Mouse (Mus musculus) intestine, embryonic 16.5 days (tissue): ENCODE data around the gene Rimklb. TPM values are rescaled to one million over a fixed set of nuclear protein-coding genes. Genes with fewer than 3 reads are reported as not detected.
"Not testable (repeated sequence)": the region's sequence is repeated elsewhere in the genome, so short reads cannot be mapped to it uniquely, and the experiment has no call there.

Experiments
- ATAC-seq: fragments of 200-750 bp; cut with Nextera tagmentation; 2 replicates; pipeline ENCODE4 v1.8.0; 2017; ENCODE audit warnings: moderate TSS enrichment, moderate library complexity
- H3K27ac ChIP-seq: fragments of 300-500 bp; sonication (generic); 2 replicates; pipeline ENCODE4 v1.5.1; 2014; ENCODE audit warnings: mild to moderate bottlenecking, low read length
- H3K27me3 ChIP-seq: fragments of 300-500 bp; sonication (generic); replicated peaks from 2 replicates; pipeline ENCODE4 v1.6.1; 2014; ENCODE audit warnings: low read length, control low read depth, mixed read lengths; ENCODE audit not compliant: control insufficient read depth, insufficient read depth
- H3K36me3 ChIP-seq: fragments of 300-500 bp; sonication (generic); 2 replicates; pipeline ENCODE4 v1.6.1; 2014; ENCODE audit warnings: low read length, control low read depth; ENCODE audit not compliant: control insufficient read depth, insufficient read depth
- H3K4me1 ChIP-seq: fragments of 300-500 bp; sonication (generic); 2 replicates; pipeline ENCODE4 v1.6.1; 2014; ENCODE audit warnings: low read length, control low read depth, mixed read lengths; ENCODE audit not compliant: control insufficient read depth, insufficient read depth
- H3K4me2 ChIP-seq: fragments of 300-500 bp; sonication (generic); 2 replicates; pipeline ENCODE4 v1.6.1; 2014; ENCODE audit warnings: low read depth, low read length, control low read depth
- H3K4me3 ChIP-seq: fragments of 300-500 bp; sonication (generic); 2 replicates; pipeline ENCODE4 v1.5.1; 2014; ENCODE audit warnings: mild to moderate bottlenecking, low read length
- H3K9ac ChIP-seq: fragments of 300-500 bp; sonication (generic); 2 replicates; pipeline ENCODE4 v1.6.1; 2014; ENCODE audit warnings: low read depth, low read length
- H3K9me3 ChIP-seq: fragments of 300-500 bp; sonication (generic); 2 replicates; pipeline ENCODE4 v1.6.1; 2016; ENCODE audit warnings: low read length, control low read depth; ENCODE audit not compliant: control insufficient read depth
- WGBS: fragments of 180-500 bp; shearing (Covaris S2); extraction: QIAGEN DNeasy Blood & Tissue Kit; methylation state at CpG from one replicate; pipeline ENCODE4 v1.1.7; 2014; 5-methylcytosine and 5-hydroxymethylcytosine counted together
- polyA plus RNA-seq: library from polyadenylated mRNA; unstranded; fragments of >200 nt; fragmentation: Nextera tagmentation; extraction: Ambion mirVana; gene quantifications from 2 replicates; pipeline ENCODE4 v1.2.1, GENCODE M21; 2015

Gene Rimklb
- polyA plus RNA-seq, 1 experiment from 2014 or later: 3.5 TPM

GRCm38 (mm10) chr6:122531466-122532174 lies 33.1 kb upstream of the Rimklb start:
- Histone ChIP-seq H3K4me1 (no peaks in the 10 kb centered on the region), H3K27ac (no peak overlapping the region), H3K4me3 (no peak overlapping the region), H3K9me3 (no peaks in the 10 kb centered on the region), H3K9ac (no peak overlapping the region), H3K27me3 (no peaks in the 10 kb centered on the region), H3K4me2 (no peak overlapping the region), H3K36me3 (no peaks in the 10 kb centered on the region)
- ATAC-seq: no peak
- 66% methylated on average over 8 of the region's 8 CpGs for WGBS

GRCm38 (mm10) chr6:122528136-122528535 lies 29.6 kb upstream of the Rimklb start:
- no peak overlapping the region for H3K27ac ChIP-seq
- 72% methylated on average over 11 of the region's 11 CpGs for WGBS
- no peak overlapping the region for H3K4me3 ChIP-seq
- no peaks in the 10 kb centered on the region for H3K36me3 ChIP-seq
- H3K4me1 ChIP-seq: no peaks in the 10 kb centered on the region
- ATAC-seq: no peak
- H3K27me3 ChIP-seq: no peaks in the 10 kb centered on the region
- no peak overlapping the region for H3K9ac ChIP-seq
- no peaks in the 10 kb centered on the region for H3K9me3 ChIP-seq
- no peak overlapping the region for H3K4me2 ChIP-seq

GRCm38 (mm10) chr6:122527596-122527995 lies 29.0 kb upstream of the Rimklb start:
- Histone ChIP-seq H3K9me3 (no peaks in the 10 kb centered on the region), H3K27ac (no peak overlapping the region), H3K4me3 (no peak overlapping the region), H3K9ac (no peak overlapping the region), H3K4me1 (no peaks in the 10 kb centered on the region), H3K4me2 (no peak overlapping the region), H3K27me3 (no peaks in the 10 kb centered on the region), H3K36me3 (no peaks in the 10 kb centered on the region)
- no peak for ATAC-seq
- 19% methylated on average over 12 of the region's 12 CpGs for WGBS

GRCm38 (mm10) chr6:122523289-122523688 lies 24.7 kb upstream of the Rimklb start:
- Histone ChIP-seq H3K4me3 (no peak overlapping the region), H3K4me1 (no peaks in the 10 kb centered on the region), H3K27me3 (no peaks in the 10 kb centered on the region), H3K27ac (no peak overlapping the region), H3K36me3 (no peaks in the 10 kb centered on the region), H3K9ac (no peak overlapping the region), H3K4me2 (no peak overlapping the region), H3K9me3 (no peaks in the 10 kb centered on the region)
- WGBS: 87% methylated on average over 8 of the region's 8 CpGs
- ATAC-seq: no peak

- H3K4me3 ChIP-seq: no peak overlapping the region
- H3K27ac ChIP-seq: no peak overlapping the region
- no peak overlapping the region for H3K9ac ChIP-seq
- H3K27me3 ChIP-seq: no peaks in the 10 kb centered on the region
- no peak overlapping the region for H3K4me2 ChIP-seq
- no peaks in the 10 kb centered on the region for H3K4me1 ChIP-seq
- WGBS: 69% methylated on average over 9 of the region's 9 CpGs
- no peaks in the 10 kb centered on the region for H3K9me3 ChIP-seq
- peak; percentile 59; the same call in 1 of the 2 replicates for ATAC-seq
- no peaks in the 10 kb centered on the region for H3K36me3 ChIP-seq
Observed at GRCm38 (mm10) chr6:122522595-122522994, 24.0 kb upstream of the Rimklb start.

- H3K9me3 ChIP-seq: no peaks in the 10 kb centered on the region
- WGBS: 30% methylated on average over 2 of the region's 2 CpGs
- ATAC-seq: no peak
- no peak overlapping the region for H3K4me2 ChIP-seq
- H3K27ac ChIP-seq: no peak overlapping the region
- H3K4me1 ChIP-seq: no peaks in the 10 kb centered on the region
- no peak overlapping the region for H3K4me3 ChIP-seq
- H3K36me3 ChIP-seq: no peaks in the 10 kb centered on the region
- no peak overlapping the region for H3K9ac ChIP-seq
- H3K27me3 ChIP-seq: no peaks in the 10 kb centered on the region
Observed at GRCm38 (mm10) chr6:122519384-122519783, 20.8 kb upstream of the Rimklb start.

GRCm38 (mm10) chr6:122517668-122518067 lies 19.1 kb upstream of the Rimklb start:
- H3K9ac ChIP-seq: no peak overlapping the region
- H3K9me3 ChIP-seq: no peaks in the 10 kb centered on the region
- no peak for ATAC-seq
- H3K36me3 ChIP-seq: no peaks in the 10 kb centered on the region
- no peaks in the 10 kb centered on the region for H3K27me3 ChIP-seq
- H3K4me2 ChIP-seq: no peak overlapping the region
- no peak overlapping the region for H3K4me3 ChIP-seq
- WGBS: 57% methylated on average over 1 of the region's 1 CpGs
- no peak overlapping the region for H3K27ac ChIP-seq
- no peaks in the 10 kb centered on the region for H3K4me1 ChIP-seq

- not testable (repeated sequence) for ATAC-seq, H3K36me3 ChIP-seq, H3K4me2 ChIP-seq, H3K9ac ChIP-seq, H3K4me1 ChIP-seq, H3K27me3 ChIP-seq, H3K4me3 ChIP-seq, H3K9me3 ChIP-seq, H3K27ac ChIP-seq
- 86% methylated on average over 2 of the region's 2 CpGs for WGBS
Observed at GRCm38 (mm10) chr6:122515762-122516161, 17.2 kb upstream of the Rimklb start.

GRCm38 (mm10) chr6:122514312-122514711 lies 15.8 kb upstream of the Rimklb start:
- no peaks in the 10 kb centered on the region for H3K9me3 ChIP-seq
- no peaks in the 10 kb centered on the region for H3K4me1 ChIP-seq
- H3K27me3 ChIP-seq: no peaks in the 10 kb centered on the region
- no peak for ATAC-seq
- no peak overlapping the region for H3K4me3 ChIP-seq
- no peaks in the 10 kb centered on the region for H3K36me3 ChIP-seq
- no peak overlapping the region for H3K9ac ChIP-seq
- WGBS: 74% methylated on average over 3 of the region's 3 CpGs
- no peak overlapping the region for H3K27ac ChIP-seq
- no peak overlapping the region for H3K4me2 ChIP-seq
